Mouse (Mus musculus) ES-Bruce4 (cell line): ENCODE data around the gene Ypel2.

ENCODE experiments used
- CTCF ChIP-seq: IDR thresholded peaks from one replicate; pipeline ENCODE4 v1.8.1; 2011; ENCODE audit warnings: low read depth, low read length
- EP300 ChIP-seq: IDR thresholded peaks from 2 replicates; pipeline ENCODE4 v1.6.1; 2011; ENCODE audit warnings: low read depth, low read length; ENCODE audit not compliant: insufficient read depth
- POLR2A ChIP-seq: IDR thresholded peaks from one replicate; pipeline ENCODE4 v1.8.1; 2011; ENCODE audit warnings: low read length; ENCODE audit not compliant: insufficient read depth

GRCm38 (mm10) chr11:86905261-86905660 lies 88.2 kb downstream of the Ypel2 start:
- no peak for TF ChIP-seq POLR2A
- no peak for TF ChIP-seq CTCF
- TF ChIP-seq EP300: no peak
